Mouse (Mus musculus): ENCODE measurements around the gene Celsr3. TPM values are rescaled to one million over a fixed set of nuclear protein-coding genes. Genes with fewer than 3 reads are reported as not detected.

The Celsr3 gene
- polyA plus RNA-seq, 1 experiment from 2014 or later = 0.12 TPM

DNA sequence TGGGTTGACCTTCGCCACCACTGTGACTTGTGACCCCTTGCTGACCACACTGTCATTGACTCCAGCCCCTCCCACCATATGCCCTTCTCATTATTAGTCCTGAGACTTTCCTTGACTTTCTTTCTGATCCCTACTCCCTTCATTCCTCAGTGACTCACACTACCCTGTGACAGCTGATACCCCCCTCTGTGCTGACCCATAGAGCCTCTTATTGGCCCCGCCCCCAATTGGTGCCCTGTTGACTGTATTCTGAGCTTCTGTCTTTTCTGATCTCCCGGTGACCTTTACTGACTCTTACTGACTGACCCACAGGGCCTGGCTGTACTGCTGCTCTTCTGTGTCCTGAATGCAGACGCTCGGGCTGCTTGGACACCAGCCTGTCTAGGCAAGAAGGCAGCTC is 19.3 kb downstream of the Celsr3 start:
- 63% methylated on average over 5 of the region's 5 CpGs for WGBS
- H3K4me2 ChIP-seq (replicated peaks; ENCODE audit: low read depth, low read length) = no peak overlapping the region

DNA sequence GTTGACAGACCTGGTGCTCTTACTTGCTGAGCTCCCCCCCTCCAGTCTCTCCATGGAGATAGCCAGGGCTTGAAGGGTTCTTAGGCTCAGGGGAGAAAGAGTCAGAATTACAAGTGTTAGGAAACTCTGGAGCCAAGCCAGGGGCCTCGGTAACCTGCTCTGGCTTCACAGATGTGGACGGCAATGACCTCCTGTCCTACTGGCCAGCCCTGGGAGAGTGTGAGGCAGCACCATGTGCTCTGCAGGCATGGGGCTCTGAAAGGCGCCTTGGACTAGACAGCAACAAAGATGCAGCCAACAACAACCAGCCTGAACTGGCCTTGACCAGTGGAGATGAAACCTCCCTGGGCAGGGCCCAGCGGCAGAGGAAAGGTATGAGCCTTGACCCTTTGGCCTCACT is 21.3 kb downstream of the Celsr3 start:
- Histone ChIP-seq H3K4me3 (ENCODE audit: low read length) (no peak overlapping the region), H3K9ac (replicated peaks; ENCODE audit: low read length) (no peak overlapping the region), H3K4me1 (ENCODE audit: insufficient read depth, low read length) (no peaks in the 10 kb centered on the region), H3K27me3 (ENCODE audit: insufficient read depth, low read length) (peaks cover 8% of the 10 kb centered on the region), H3K27ac (ENCODE audit: low read length) (no peak overlapping the region), H3K4me2 (replicated peaks; ENCODE audit: low read depth, low read length) (no peak overlapping the region), H3K9me3 (ENCODE audit: low read length) (no peaks in the 10 kb centered on the region), H3K36me3 (ENCODE audit: insufficient read depth, low read length) (no peaks in the 10 kb centered on the region)
- 81% methylated on average over 4 of the region's 4 CpGs for WGBS
- ATAC-seq (ENCODE audit: low FRiP score, low TSS enrichment) = no peak

More for the DNA sequence above, 19.3 kb downstream of the Celsr3 start:
- no peaks in the 10 kb centered on the region for H3K36me3 ChIP-seq (ENCODE audit: insufficient read depth, low read length)
- ATAC-seq (ENCODE audit: low FRiP score, low TSS enrichment) = no peak
- no peaks in the 10 kb centered on the region for H3K9me3 ChIP-seq (ENCODE audit: low read length)
- peaks cover 12% of the 10 kb centered on the region for H3K27me3 ChIP-seq (ENCODE audit: insufficient read depth, low read length)
- H3K9ac ChIP-seq (replicated peaks; ENCODE audit: low read length) = no peak overlapping the region
- no peak overlapping the region for H3K4me3 ChIP-seq (ENCODE audit: low read length)
- H3K4me1 ChIP-seq (ENCODE audit: insufficient read depth, low read length) = no peaks in the 10 kb centered on the region
- H3K27ac ChIP-seq (ENCODE audit: low read length) = no peak overlapping the region

DNA sequence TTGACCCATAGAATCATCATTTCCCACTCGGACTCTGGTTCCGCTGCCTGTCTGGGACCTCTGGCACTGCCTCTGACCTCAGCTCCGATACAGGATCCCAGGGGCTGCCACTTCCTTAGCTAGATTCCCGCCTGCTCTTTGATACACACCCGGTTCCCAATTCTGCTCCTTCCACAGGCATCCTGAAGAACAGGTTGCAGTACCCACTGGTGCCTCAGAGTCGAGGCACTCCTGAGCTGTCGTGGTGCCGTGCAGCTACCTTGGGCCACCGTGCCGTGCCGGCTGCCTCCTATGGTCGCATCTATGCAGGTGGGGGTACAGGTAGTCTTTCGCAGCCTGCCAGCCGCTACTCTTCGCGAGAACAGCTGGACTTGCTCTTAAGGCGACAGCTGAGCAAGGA is 22.3 kb downstream of the Celsr3 start:
- Histone ChIP-seq H3K9ac (replicated peaks; ENCODE audit: low read length) (no peak overlapping the region), H3K4me1 (ENCODE audit: insufficient read depth, low read length) (peaks cover 3% of the 10 kb centered on the region), H3K27me3 (ENCODE audit: insufficient read depth, low read length) (no peaks in the 10 kb centered on the region; the same call in 1 of the 2 replicates), H3K4me2 (replicated peaks; ENCODE audit: low read depth, low read length) (no peak overlapping the region), H3K9me3 (ENCODE audit: low read length) (no peaks in the 10 kb centered on the region), H3K36me3 (ENCODE audit: insufficient read depth, low read length) (no peaks in the 10 kb centered on the region), H3K4me3 (ENCODE audit: low read length) (no peak overlapping the region), H3K27ac (ENCODE audit: low read length) (no peak overlapping the region)
- WGBS = 69% methylated on average over 17 of the region's 17 CpGs
- no peak for ATAC-seq (ENCODE audit: low FRiP score, low TSS enrichment)

DNA sequence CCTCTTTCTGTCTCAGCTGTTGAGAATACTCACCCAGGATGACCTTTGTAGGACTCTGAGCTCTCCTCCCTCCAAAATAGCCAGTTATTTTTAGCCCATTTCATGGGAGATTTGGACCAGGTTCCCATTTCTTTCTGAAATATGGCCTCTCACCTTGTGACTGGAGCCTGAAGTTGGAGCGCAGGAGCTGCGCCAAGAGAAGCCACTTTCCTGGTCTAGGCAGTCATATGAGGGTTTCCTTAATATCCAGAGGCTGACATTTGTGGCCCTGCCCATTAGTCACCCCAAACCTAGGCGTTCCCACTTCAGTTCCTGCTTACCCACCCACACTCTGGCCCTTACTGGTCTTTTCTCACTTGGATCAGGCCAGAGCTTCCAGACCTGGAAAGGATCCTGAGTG is 26.9 kb downstream of the Celsr3 start, which contains the start of gene Slc26a6:
Slc26a6 (plus strand) TSS at position 308 of the 400 bp plus-strand sequence.
- Histone ChIP-seq H3K4me2 (replicated peaks; ENCODE audit: low read depth, low read length) (peak within 1 kb of the TSS; percentile 93), H3K27me3 (ENCODE audit: insufficient read depth, low read length) (no peaks in the 10 kb centered on the region), H3K4me1 (ENCODE audit: insufficient read depth, low read length) (peaks cover 13% of the 10 kb centered on the region), H3K9ac (replicated peaks; ENCODE audit: low read length) (peak within 1 kb of the TSS; percentile 82), H3K27ac (ENCODE audit: low read length) (peak within 1 kb of the TSS; percentile 93), H3K36me3 (ENCODE audit: insufficient read depth, low read length) (0 out of 2 replicates have a peak, but pooled peaks cover under 1% of the 10 kb centered on the region), H3K4me3 (ENCODE audit: low read length) (peak within 1 kb of the TSS; percentile 90), H3K9me3 (ENCODE audit: low read length) (no peaks in the 10 kb centered on the region)
- no peak for ATAC-seq (ENCODE audit: low FRiP score, low TSS enrichment)
- WGBS = 93% methylated on average over 3 of the region's 3 CpGs

DNA sequence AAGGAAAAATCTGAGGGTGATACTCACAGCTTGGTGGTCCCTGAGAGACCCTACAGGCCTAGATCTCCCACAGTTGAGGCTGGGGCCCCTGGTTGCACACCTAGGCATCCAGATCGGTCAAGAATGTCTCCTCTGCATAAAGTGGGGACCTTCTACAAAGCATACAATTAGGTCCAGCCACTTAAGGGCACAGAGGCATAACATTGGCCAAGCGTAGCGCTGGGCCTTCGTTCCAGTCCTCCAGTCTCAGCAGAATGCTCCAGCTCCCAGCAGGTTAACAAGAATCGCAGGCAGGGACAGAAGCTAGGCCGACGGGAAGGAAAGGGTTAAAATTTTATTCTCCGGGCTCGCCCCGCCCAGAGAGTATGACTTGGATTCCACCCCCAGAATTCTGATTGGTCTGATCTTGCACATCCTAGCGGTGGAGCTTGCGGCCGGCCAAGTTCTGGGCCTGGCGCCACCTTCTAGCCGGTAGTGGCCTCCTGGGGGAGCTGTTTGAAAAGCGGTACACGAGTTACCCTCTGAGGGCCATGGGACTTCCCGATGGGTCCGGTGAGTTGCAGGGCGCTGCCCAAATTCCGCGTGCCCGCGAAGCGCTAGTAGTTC is 27.6 kb downstream of the Celsr3 start:
- Histone ChIP-seq H3K36me3 (ENCODE audit: insufficient read depth, low read length) (peaks cover 8% of the 10 kb centered on the region; the same call in 1 of the 2 replicates), H3K27ac (ENCODE audit: low read length) (peak overlapping the region; percentile 93), H3K27me3 (ENCODE audit: insufficient read depth, low read length) (no peaks in the 10 kb centered on the region), H3K9ac (replicated peaks; ENCODE audit: low read length) (peak overlapping the region; percentile 82), H3K9me3 (ENCODE audit: low read length) (no peaks in the 10 kb centered on the region), H3K4me1 (ENCODE audit: insufficient read depth, low read length) (peaks cover 13% of the 10 kb centered on the region), H3K4me3 (ENCODE audit: low read length) (peak overlapping the region; percentile 90), H3K4me2 (replicated peaks; ENCODE audit: low read depth, low read length) (peak overlapping the region; percentile 93)
- peak; percentile 93 for ATAC-seq (ENCODE audit: low FRiP score, low TSS enrichment)
- 3% methylated on average over 25 of the region's 25 CpGs for WGBS

DNA sequence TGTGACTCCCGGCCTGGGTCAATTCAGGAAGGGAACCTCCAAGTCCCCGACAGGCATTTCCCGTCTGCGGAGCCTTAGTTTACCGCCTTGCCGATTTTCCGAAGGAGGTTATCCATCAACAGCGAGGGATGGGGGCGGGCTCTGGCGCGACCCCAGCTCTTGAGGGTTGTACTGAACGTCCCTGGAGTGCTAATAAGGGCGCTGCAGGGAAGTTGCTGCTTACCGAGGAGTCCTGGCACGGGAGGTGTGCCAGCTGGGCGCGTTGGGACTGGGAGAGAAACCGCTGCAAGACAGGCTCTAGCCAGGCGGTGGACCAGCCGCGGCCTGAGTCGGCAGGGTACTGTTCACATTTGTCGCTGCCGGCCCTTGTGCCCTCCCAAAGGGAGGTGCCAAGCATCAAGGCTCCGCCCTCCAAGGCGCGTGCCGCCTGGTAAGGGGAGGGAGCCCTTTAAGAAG is 28.1 kb downstream of the Celsr3 start:
- H3K4me2 ChIP-seq (replicated peaks; ENCODE audit: low read depth, low read length) = peak overlapping the region; percentile 93
- under 1% methylated on average over 28 of the region's 28 CpGs for WGBS
- peak overlapping the region; percentile 90 for H3K4me3 ChIP-seq (ENCODE audit: low read length)
- peaks cover 10% of the 10 kb centered on the region; the same call in 1 of the 2 replicates for H3K36me3 ChIP-seq (ENCODE audit: insufficient read depth, low read length)
- no peaks in the 10 kb centered on the region for H3K27me3 ChIP-seq (ENCODE audit: insufficient read depth, low read length)
- peak; percentile 93 for ATAC-seq (ENCODE audit: low FRiP score, low TSS enrichment)
- H3K9ac ChIP-seq (replicated peaks; ENCODE audit: low read length) = peak overlapping the region; percentile 82
- H3K27ac ChIP-seq (ENCODE audit: low read length) = peak overlapping the region; percentile 93
- H3K9me3 ChIP-seq (ENCODE audit: low read length) = no peaks in the 10 kb centered on the region
- peaks cover 13% of the 10 kb centered on the region for H3K4me1 ChIP-seq (ENCODE audit: insufficient read depth, low read length)

DNA sequence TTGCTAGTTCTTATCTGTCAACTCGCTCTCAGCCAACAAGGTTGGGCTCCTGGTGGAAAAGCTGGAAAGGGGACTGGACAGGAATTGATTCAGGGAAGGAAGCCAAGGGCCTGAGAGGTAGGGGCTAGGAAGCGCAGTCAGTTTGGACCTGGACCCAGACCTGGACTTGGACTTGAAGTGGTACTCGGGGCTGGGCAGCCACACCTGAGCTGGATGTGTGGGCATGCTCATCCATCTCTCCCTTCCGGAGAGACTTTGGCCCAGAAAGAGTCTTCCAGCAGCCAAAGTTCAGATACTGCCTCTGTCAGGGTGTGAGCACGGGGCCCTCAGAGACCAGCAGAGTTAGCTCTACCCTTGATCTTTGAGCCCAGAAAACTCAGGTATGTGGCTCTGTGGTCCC is 29.2 kb downstream of the Celsr3 start:
- Histone ChIP-seq H3K9ac (replicated peaks; ENCODE audit: low read length) (peak overlapping the region; percentile 82), H3K4me3 (ENCODE audit: low read length) (peak overlapping the region; percentile 90; the same call in 1 of the 2 replicates), H3K4me2 (replicated peaks; ENCODE audit: low read depth, low read length) (peak overlapping the region; percentile 93; the same call in 1 of the 2 replicates), H3K9me3 (ENCODE audit: low read length) (no peaks in the 10 kb centered on the region), H3K36me3 (ENCODE audit: insufficient read depth, low read length) (peaks cover 13% of the 10 kb centered on the region; the same call in 1 of the 2 replicates), H3K27me3 (ENCODE audit: insufficient read depth, low read length) (no peaks in the 10 kb centered on the region), H3K4me1 (ENCODE audit: insufficient read depth, low read length) (peaks cover 13% of the 10 kb centered on the region), H3K27ac (ENCODE audit: low read length) (no peak overlapping the region)
- no peak for ATAC-seq (ENCODE audit: low FRiP score, low TSS enrichment)
- WGBS = 62% methylated on average over 5 of the region's 5 CpGs

DNA sequence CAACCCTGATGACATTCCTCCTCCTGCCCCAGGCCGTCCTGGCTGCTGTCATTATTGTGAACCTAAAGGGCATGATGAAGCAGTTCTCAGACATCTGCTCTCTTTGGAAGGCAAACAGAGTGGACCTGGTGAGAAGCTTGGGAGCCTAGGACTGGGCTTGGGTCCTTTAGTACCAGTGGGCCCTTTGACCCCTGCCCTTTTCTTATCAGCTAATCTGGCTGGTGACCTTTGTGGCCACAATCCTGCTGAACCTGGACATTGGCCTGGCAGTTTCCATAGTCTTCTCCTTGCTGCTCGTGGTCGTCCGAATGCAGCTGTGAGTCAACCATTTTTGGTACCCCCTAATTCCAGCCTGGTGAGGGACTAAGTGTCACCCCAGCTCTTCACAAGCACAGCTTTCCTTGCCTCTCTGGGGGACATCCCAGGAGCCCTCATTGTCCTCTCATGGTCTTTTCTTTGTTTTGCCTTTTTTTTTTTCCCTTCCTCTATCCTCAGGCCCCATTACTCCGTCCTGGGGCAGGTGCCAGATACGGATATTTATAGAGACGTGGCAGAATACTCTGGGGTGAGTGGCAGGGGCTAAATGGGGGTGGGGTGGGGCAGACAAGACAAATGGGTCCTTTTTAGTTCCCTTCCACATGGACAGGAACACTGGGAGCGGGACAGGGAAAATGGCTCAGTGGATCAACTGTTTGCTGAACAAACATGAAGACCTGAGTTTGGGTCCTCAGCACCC is 32.8 kb downstream of the Celsr3 start:
- WGBS = 81% methylated on average over 8 of the region's 8 CpGs
- H3K4me2 ChIP-seq (replicated peaks; ENCODE audit: low read depth, low read length) = no peak overlapping the region

More for the DNA sequence above, 32.8 kb downstream of the Celsr3 start:
- no peak overlapping the region for H3K9ac ChIP-seq (replicated peaks; ENCODE audit: low read length)
- H3K4me1 ChIP-seq (ENCODE audit: insufficient read depth, low read length) = peaks cover 6% of the 10 kb centered on the region; the same call in 1 of the 2 replicates
- ATAC-seq (ENCODE audit: low FRiP score, low TSS enrichment) = no peak
- no peak overlapping the region for H3K4me3 ChIP-seq (ENCODE audit: low read length)
- peaks cover 17% of the 10 kb centered on the region; the same call in 1 of the 2 replicates for H3K36me3 ChIP-seq (ENCODE audit: insufficient read depth, low read length)
- H3K27me3 ChIP-seq (ENCODE audit: insufficient read depth, low read length) = no peaks in the 10 kb centered on the region
- H3K27ac ChIP-seq (ENCODE audit: low read length) = no peak overlapping the region
- H3K9me3 ChIP-seq (ENCODE audit: low read length) = no peaks in the 10 kb centered on the region

All from kidney, embryonic 16.5 days (tissue).